Mouse (Mus musculus) megakaryocyte, embryonic 14.5 days (primary cell): ENCODE results near the gene Actn4.

Experiments used
- FLI1 ChIP-seq: IDR thresholded peaks from 2 replicates; pipeline ENCODE4 v1.6.1; 2012; ENCODE audit warnings: low read length, inconsistent platforms, mixed read lengths
- GATA1 ChIP-seq: IDR thresholded peaks from 3 replicates; pipeline ENCODE4 v1.6.1; 2012; ENCODE audit warnings: mixed read lengths, low read length, inconsistent platforms, borderline replicate concordance

DNA sequence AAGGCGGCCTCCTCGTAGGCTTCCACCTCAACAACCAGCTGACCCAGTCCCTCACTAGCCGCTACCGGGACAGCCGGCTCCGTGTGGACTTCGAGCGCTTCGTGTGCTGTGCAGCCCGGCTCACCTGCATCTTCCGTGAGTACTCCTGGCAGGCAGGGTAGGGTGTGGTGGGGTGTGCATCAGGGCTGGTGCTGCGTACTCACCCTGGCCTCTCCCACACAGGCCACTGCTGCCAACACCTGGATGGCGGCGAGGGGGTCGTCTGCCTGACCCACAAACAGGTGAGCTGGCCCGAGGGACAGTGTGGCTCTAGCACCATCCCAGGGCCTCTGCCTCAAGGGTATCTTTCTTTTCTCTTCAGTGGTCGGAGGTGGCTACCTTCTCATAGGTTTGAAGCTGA lies 69.5 kb downstream of the Actn4 start:
- TF ChIP-seq GATA1 (no peak), FLI1 (no peak)
